Mouse (Mus musculus) cerebellum, adult 2 months (tissue): ENCODE data around the gene Klk1.
"Not testable (repeated sequence)": the region's sequence is repeated elsewhere in the genome, so short reads cannot be mapped to it uniquely, and the experiment has no call there.

ENCODE experiments used
- CTCF ChIP-seq: fragments of 200-500 bp; IDR thresholded peaks from 2 replicates; pipeline ENCODE4 v1.5.1; 2011; ENCODE audit warnings: low read depth, mild to moderate bottlenecking, control low read depth, low read length, moderate library complexity, borderline replicate concordance; ENCODE audit not compliant: insufficient read depth
- POLR2A ChIP-seq: fragments of 200-500 bp; IDR thresholded peaks from 2 replicates; pipeline ENCODE4 v1.6.1; 2011; ENCODE audit warnings: low read length, control low read depth, borderline replicate concordance; ENCODE audit not compliant: insufficient read depth

DNA sequence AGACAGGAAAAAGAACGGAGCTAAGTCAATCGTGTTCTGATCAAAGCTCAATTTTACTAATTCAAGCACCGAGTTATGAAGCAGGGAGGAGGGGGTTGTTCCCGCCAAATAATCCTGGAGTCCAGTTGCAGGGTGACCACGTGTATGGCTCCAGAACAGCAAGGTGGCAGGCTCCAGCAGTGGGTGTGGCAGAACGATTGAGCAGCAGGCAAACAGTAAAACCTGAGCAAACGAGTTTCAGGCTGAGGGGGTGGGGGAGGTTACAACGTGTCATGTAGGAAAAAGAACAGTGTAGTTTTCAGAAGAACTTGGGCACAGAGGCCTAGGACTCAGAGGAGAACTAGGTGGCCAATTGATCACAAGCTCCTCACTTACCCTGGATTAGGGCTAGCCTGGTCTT, 38.6 kb upstream of the Klk1 start:
- TF ChIP-seq CTCF, POLR2A: not testable (repeated sequence)
